Mouse (Mus musculus): Measurements from ENCODE around the gene 4930404H24Rik. TPM values are rescaled to one million over a fixed set of nuclear protein-coding genes. Genes with fewer than 3 reads are reported as not detected.
A peak's percentile ranks its signal among the peaks of the same experiment; 100 is the strongest.
"Not testable (repeated sequence)": the region's sequence is repeated elsewhere in the genome, so short reads cannot be mapped to it uniquely, and the experiment has no call there.

4930404H24Rik gene
- total RNA-seq, 4 experiments from 2014 or later = not detected

GRCm38 (mm10) chr2:153478583-153478982 is 14.0 kb upstream of the 4930404H24Rik start:
- DNase-seq (ENCODE audit: low spot score in 2 of 2) = no peak

- DNase-seq (ENCODE audit: low spot score in 2 of 2) = no peak
Observed at GRCm38 (mm10) chr2:153479486-153479885, 13.1 kb upstream of the 4930404H24Rik start.

GRCm38 (mm10) chr2:153481108-153481860 is 11.3 kb upstream of the 4930404H24Rik start:
- DNase-seq (ENCODE audit: low spot score in 2 of 2) = no peak

GRCm38 (mm10) chr2:153481861-153482120 is 10.8 kb upstream of the 4930404H24Rik start:
- no peak for DNase-seq (ENCODE audit: low spot score in 2 of 2)

- peak in 1 of 2 experiments; percentile 61 for DNase-seq (ENCODE audit: low spot score in 2 of 2)
Observed at GRCm38 (mm10) chr2:153483118-153483983, 9.2 kb upstream of the 4930404H24Rik start.

- no peak for DNase-seq (ENCODE audit: low spot score in 2 of 2)
Observed at GRCm38 (mm10) chr2:153484071-153484470, 8.5 kb upstream of the 4930404H24Rik start.

GRCm38 (mm10) chr2:153490116-153490515 is 2.5 kb upstream of the 4930404H24Rik start:
- DNase-seq (ENCODE audit: low spot score in 2 of 2) = no peak

GRCm38 (mm10) chr2:153490940-153491339 is 1.6 kb upstream of the 4930404H24Rik start:
- no peak for DNase-seq (ENCODE audit: low spot score in 2 of 2)

GRCm38 (mm10) chr2:153491512-153492178 is 945 bp upstream of the 4930404H24Rik start:
- no peak for DNase-seq (ENCODE audit: low spot score in 2 of 2)

- DNase-seq (ENCODE audit: low spot score in 2 of 2) = no peak
Observed at GRCm38 (mm10) chr2:153492179-153492517, 442 bp upstream of the 4930404H24Rik start.

- no peak for DNase-seq (ENCODE audit: low spot score in 2 of 2)
Observed at GRCm38 (mm10) chr2:153493393-153493731, 772 bp downstream of the 4930404H24Rik start.

- DNase-seq (ENCODE audit: low spot score in 2 of 2) = no peak
Observed at GRCm38 (mm10) chr2:153493781-153494292, 1.2 kb downstream of the 4930404H24Rik start.

GRCm38 (mm10) chr2:153494293-153494811 is 1.8 kb downstream of the 4930404H24Rik start:
- DNase-seq (ENCODE audit: low spot score in 2 of 2) = peak in 1 of 2 experiments; percentile 79

GRCm38 (mm10) chr2:153495391-153495790 is 2.8 kb downstream of the 4930404H24Rik start:
- DNase-seq (ENCODE audit: low spot score in 2 of 2) = not testable (repeated sequence)

- no peak for DNase-seq (ENCODE audit: low spot score in 2 of 2)
Observed at GRCm38 (mm10) chr2:153495818-153496217, 3.2 kb downstream of the 4930404H24Rik start.

- no peak for DNase-seq (ENCODE audit: low spot score in 2 of 2)
Observed at GRCm38 (mm10) chr2:153496301-153496700, 3.7 kb downstream of the 4930404H24Rik start.

GRCm38 (mm10) chr2:153496898-153497297 is 4.3 kb downstream of the 4930404H24Rik start:
- no peak for DNase-seq (ENCODE audit: low spot score in 2 of 2)

GRCm38 (mm10) chr2:153499154-153499553 is 6.6 kb downstream of the 4930404H24Rik start:
- no peak for DNase-seq (ENCODE audit: low spot score in 2 of 2)

GRCm38 (mm10) chr2:153506385-153506784 is 13.8 kb downstream of the 4930404H24Rik start:
- DNase-seq (ENCODE audit: low spot score in 2 of 2) = no peak

GRCm38 (mm10) chr2:153507969-153508368 is 15.4 kb downstream of the 4930404H24Rik start:
- no peak for DNase-seq (ENCODE audit: low spot score in 2 of 2)

GRCm38 (mm10) chr2:153508405-153508804 is 15.8 kb downstream of the 4930404H24Rik start:
- DNase-seq (ENCODE audit: low spot score in 2 of 2) = no peak
